Comparison of ENCODE assay signal across 8 mouse cellular contexts in the genomic region with DNA sequence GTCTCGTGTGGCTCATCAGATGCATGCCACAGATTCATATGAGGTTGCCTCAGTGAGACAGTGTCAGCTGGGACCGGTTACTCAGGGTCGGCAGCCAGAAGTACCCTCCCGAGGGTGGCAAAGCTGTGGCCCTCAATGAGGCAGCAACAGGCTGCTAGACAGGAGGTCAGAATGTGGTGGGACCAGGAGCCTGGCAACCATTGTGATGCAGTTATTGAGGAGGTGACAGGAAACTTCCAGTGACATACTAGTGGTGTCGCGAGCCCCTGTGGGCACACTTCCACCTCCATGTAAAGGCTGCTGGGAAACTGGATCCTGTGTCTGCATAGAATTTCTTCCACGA. TPM values are rescaled to one million over a fixed set of nuclear protein-coding genes. Genes with fewer than 3 reads are reported as not detected.
DNase-seq lines count a peak whose midpoint lies in the region; ATAC-seq and TF ChIP-seq lines count a peak whose summit lies in the region.

A gene (plus strand): TSS at position 242 of the 343 bp plus-strand sequence.

- TF ChIP-seq POLR2A in spleen, adult 2 months (IDR thresholded peaks at IDR 0.05; ENCODE audit: low read depth, low read length): no peak
- TF ChIP-seq POLR2A in limb, embryonic 14.5 days (IDR thresholded peaks at IDR 0.05; ENCODE audit: borderline replicate concordance, extremely low read depth, insufficient read depth, insufficient read length): no peak

- no peaks in the 10 kb centered on the region for H3K27me3 ChIP-seq in spleen, adult 2 months (ENCODE audit: control insufficient read depth, insufficient read depth, low read length)
- H3K27me3 ChIP-seq in forebrain, embryonic 11.5 days (ENCODE audit: control insufficient read depth, insufficient read depth, low read length): no peaks in the 10 kb centered on the region
- H3K27me3 ChIP-seq in limb, embryonic 14.5 days (ENCODE audit: control insufficient read depth, insufficient read depth, low read length): no peaks in the 10 kb centered on the region

- intact Hi-C loops in heart, postnatal 36 days (cut with DNase I): loop anchor here (10.0 kb wide), 1 partner anchor 233 kb away; no protein-coding TSS in a partner anchor

- 51% methylated on average over 7 of the region's 7 CpGs for WGBS in spleen, adult 2 months
- WGBS in forebrain, embryonic 11.5 days: 61% methylated on average over 7 of the region's 7 CpGs
- 29% methylated on average over 7 of the region's 7 CpGs for WGBS in limb, embryonic 14.5 days

- no peak for DNase-seq in spleen, adult 2 months (ENCODE audit: low read depth in 1 of 2, low spot score in 2 of 2)
- DNase-seq in spleen, adult 12 weeks (ENCODE audit: low spot score): no peak
- no peak for DNase-seq in forebrain, embryonic 11.5 days (ENCODE audit: low spot score)
- DNase-seq in heart, postnatal 36 days: no peak
- DNase-seq in limb, embryonic 14.5 days (ENCODE audit: low spot score): no peak
- DNase-seq in right cerebral cortex, postnatal 36 days (ENCODE audit: low spot score in 2 of 2): no peak
- no peak for DNase-seq in thymus, postnatal 25 days
- no peak for DNase-seq in kidney, postnatal 10 days

- H3K4me3 ChIP-seq in spleen, adult 2 months (ENCODE audit: extremely low read depth, insufficient read depth, insufficient read length): no peak within 1 kb of the TSS
- H3K4me3 ChIP-seq in forebrain, embryonic 11.5 days (ENCODE audit: low read depth, low read length): no peak within 1 kb of the TSS
- no peak within 1 kb of the TSS for H3K4me3 ChIP-seq in limb, embryonic 14.5 days (replicated peaks; ENCODE audit: low read length)

- H3K4me1 ChIP-seq in spleen, adult 2 months (ENCODE audit: control insufficient read depth, insufficient read depth, insufficient read length): no peaks in the 10 kb centered on the region
- H3K4me1 ChIP-seq in forebrain, embryonic 11.5 days (replicated peaks; ENCODE audit: control insufficient read depth, insufficient read depth, low read length): peaks cover 10% of the 10 kb centered on the region; the same call in 1 of the 2 replicates
- peaks cover 47% of the 10 kb centered on the region for H3K4me1 ChIP-seq in limb, embryonic 14.5 days (ENCODE audit: control insufficient read depth, insufficient read depth, low read length)

- TF ChIP-seq CTCF in spleen, adult 2 months (IDR thresholded peaks at IDR 0.05; ENCODE audit: extremely low read depth, insufficient read depth, insufficient read length, insufficient replicate concordance): no peak

- H3K4me2 ChIP-seq in forebrain, embryonic 11.5 days (ENCODE audit: low read depth, low read length, severe bottlenecking): no peak within 1 kb of the TSS
- H3K4me2 ChIP-seq in limb, embryonic 14.5 days (replicated peaks; ENCODE audit: low read depth, low read length, severe bottlenecking): no peak within 1 kb of the TSS; the same call in 1 of the 2 replicates

- H3K9ac ChIP-seq in forebrain, embryonic 11.5 days (ENCODE audit: low read length): no peak within 1 kb of the TSS
- H3K9ac ChIP-seq in limb, embryonic 14.5 days (ENCODE audit: low read depth, low read length, severe bottlenecking): 0 out of 2 replicates have a peak within 1 kb of the TSS, but pooled peaks have one; percentile 21

- H3K36me3 ChIP-seq in spleen, adult 2 months (ENCODE audit: control insufficient read depth, insufficient read depth, low read length): no peaks in the 10 kb centered on the region
- no peaks in the 10 kb centered on the region; the same call in 1 of the 2 replicates for H3K36me3 ChIP-seq in forebrain, embryonic 11.5 days (ENCODE audit: control insufficient read depth, insufficient read depth, low read length)
- peaks cover 20% of the 10 kb centered on the region for H3K36me3 ChIP-seq in limb, embryonic 14.5 days (ENCODE audit: control insufficient read depth, insufficient read depth, low read length)

- no peak for ATAC-seq in forebrain, embryonic 11.5 days (replicated peaks; ENCODE audit: low FRiP score)
- no peak for ATAC-seq in limb, embryonic 14.5 days (ENCODE audit: low FRiP score, low read depth)

- peak within 1 kb of the TSS; percentile 23; the same call in 1 of the 2 replicates for H3K27ac ChIP-seq in spleen, adult 2 months (ENCODE audit: insufficient read depth, low read length)
- no peak within 1 kb of the TSS for H3K27ac ChIP-seq in forebrain, embryonic 11.5 days (ENCODE audit: low read depth, low read length)
- H3K27ac ChIP-seq in limb, embryonic 14.5 days (replicated peaks; ENCODE audit: low read depth, low read length): peak within 1 kb of the TSS; percentile 69

- no peaks in the 10 kb centered on the region for H3K9me3 ChIP-seq in forebrain, embryonic 11.5 days (ENCODE audit: control insufficient read depth, low read length)
- H3K9me3 ChIP-seq in limb, embryonic 14.5 days (ENCODE audit: control insufficient read depth, low read length): no peaks in the 10 kb centered on the region; the same call in 1 of the 2 replicates

RNA-seq across cellular contexts. Expression of the gene that starts here (rescaled TPM):
- polyA plus RNA-seq in spleen, adult 2 months (2012; rRNA removed): 6.3 and 7.4 TPM in 2 replicates
- 18.9 and 20.6 TPM in 2 replicates for polyA plus RNA-seq in forebrain, embryonic 11.5 days (2014; fragmentation: Nextera tagmentation; extraction: Ambion mirVana)
- 100 to 1,000 TPM; 631 to 727 TPM for total RNA-seq in heart, postnatal 36 days (2021)
- polyA plus RNA-seq in limb, embryonic 14.5 days (2012; rRNA removed): 25.5 and 26.7 TPM in 2 replicates
- 44.1 and 56.2 TPM in 2 replicates for polyA plus RNA-seq in limb, embryonic 14.5 days (2014; fragmentation: Nextera tagmentation; extraction: Ambion mirVana)
